Mouse (Mus musculus) forebrain, postnatal 0 days (tissue): ENCODE measurements at regions not wholly inside any gene's neighbourhood (a gene's known extent, or its start where the extent isn't known, plus 50 kb on each side); places are given as distances from the start of the nearest gene placed in this dataset.

Experiments
- ATAC-seq: fragments of 200-750 bp; cut with Nextera tagmentation; 2 replicates; pipeline ENCODE4 v1.8.0; 2017; ENCODE audit warnings: mild to moderate bottlenecking, moderate library complexity
- DNase-seq: peaks from one replicate; pipeline ENCODE4 v3.0.0-alpha.2; 2015
- H3K27ac ChIP-seq: fragments of 300-500 bp; sonication (generic); 2 replicates; pipeline ENCODE4 v1.5.1; 2014; ENCODE audit warnings: low read depth, mild to moderate bottlenecking, antibody characterized with exemption, low read length, moderate library complexity, mixed read lengths
- H3K27me3 ChIP-seq: fragments of 300-500 bp; sonication (generic); 2 replicates; pipeline ENCODE4 v1.6.1; 2014; ENCODE audit warnings: mild to moderate bottlenecking, low read length, mixed read lengths; ENCODE audit not compliant: insufficient read depth
- H3K36me3 ChIP-seq: fragments of 300-500 bp; sonication (generic); 2 replicates; pipeline ENCODE4 v1.6.1; 2014; ENCODE audit warnings: mild to moderate bottlenecking, moderate library complexity; ENCODE audit not compliant: insufficient read depth
- H3K4me1 ChIP-seq: fragments of 300-500 bp; sonication (generic); 2 replicates; pipeline ENCODE4 v1.6.1; 2014; ENCODE audit warnings: antibody characterized with exemption; ENCODE audit not compliant: insufficient read depth
- H3K4me2 ChIP-seq: fragments of 300-500 bp; sonication (generic); 2 replicates; pipeline ENCODE4 v1.6.1; 2014; ENCODE audit warnings: low read depth, mild to moderate bottlenecking, moderate library complexity
- H3K4me3 ChIP-seq: fragments of 300-500 bp; sonication (generic); 2 replicates; pipeline ENCODE4 v1.5.1; 2014; ENCODE audit warnings: low read depth, low read length, mixed read lengths
- H3K9ac ChIP-seq: fragments of 300-500 bp; sonication (generic); 2 replicates; pipeline ENCODE4 v1.6.1; 2014; ENCODE audit warnings: mild to moderate bottlenecking
- H3K9me3 ChIP-seq: fragments of 300-500 bp; sonication (generic); 2 replicates; pipeline ENCODE4 v1.6.1; 2016; ENCODE audit warnings: low read length
- CTCF ChIP-seq: sonication (generic); IDR thresholded peaks from 2 replicates; pipeline ENCODE4 v1.5.1; 2016; ENCODE audit warnings: antibody characterized with exemption, control low read depth, low read depth
- WGBS: fragments of 180-500 bp; shearing (Covaris S2); extraction: QIAGEN DNeasy Blood & Tissue Kit; methylation state at CpG from one replicate; pipeline ENCODE4 v1.1.7; 2014; 5-methylcytosine and 5-hydroxymethylcytosine counted together

DNA sequence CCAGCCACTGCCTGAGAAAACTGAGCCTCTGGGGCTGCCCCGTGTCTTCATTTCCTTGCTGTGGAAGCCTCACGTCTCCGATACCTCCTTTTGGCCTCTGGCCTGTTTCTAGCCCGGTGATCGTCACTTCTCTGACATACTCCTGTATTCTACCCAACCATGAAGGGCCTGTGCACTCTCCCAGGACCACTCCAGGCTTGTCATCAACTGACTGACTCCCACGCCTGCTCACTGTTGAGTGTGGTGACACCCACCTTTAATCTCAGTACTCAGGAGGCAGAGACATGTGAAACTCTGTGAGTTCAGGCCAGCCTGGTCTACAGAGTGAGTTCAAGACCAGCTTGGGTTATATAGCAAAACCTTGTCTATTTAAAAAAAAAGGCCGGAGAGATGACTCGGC is 132.1 kb upstream of the Shb start:
- Histone ChIP-seq H3K9me3 (no peaks in the 10 kb centered on the region), H3K4me2 (no peak overlapping the region), H3K27ac (no peak overlapping the region), H3K4me1 (no peaks in the 10 kb centered on the region), H3K27me3 (no peaks in the 10 kb centered on the region), H3K9ac (no peak overlapping the region), H3K4me3 (no peak overlapping the region), H3K36me3 (no peaks in the 10 kb centered on the region)
- WGBS, result 92% methylated on average over 8 of the region's 8 CpGs
- ATAC-seq (no peak), DNase-seq (no peak)
- TF ChIP-seq CTCF, result no peak

DNA sequence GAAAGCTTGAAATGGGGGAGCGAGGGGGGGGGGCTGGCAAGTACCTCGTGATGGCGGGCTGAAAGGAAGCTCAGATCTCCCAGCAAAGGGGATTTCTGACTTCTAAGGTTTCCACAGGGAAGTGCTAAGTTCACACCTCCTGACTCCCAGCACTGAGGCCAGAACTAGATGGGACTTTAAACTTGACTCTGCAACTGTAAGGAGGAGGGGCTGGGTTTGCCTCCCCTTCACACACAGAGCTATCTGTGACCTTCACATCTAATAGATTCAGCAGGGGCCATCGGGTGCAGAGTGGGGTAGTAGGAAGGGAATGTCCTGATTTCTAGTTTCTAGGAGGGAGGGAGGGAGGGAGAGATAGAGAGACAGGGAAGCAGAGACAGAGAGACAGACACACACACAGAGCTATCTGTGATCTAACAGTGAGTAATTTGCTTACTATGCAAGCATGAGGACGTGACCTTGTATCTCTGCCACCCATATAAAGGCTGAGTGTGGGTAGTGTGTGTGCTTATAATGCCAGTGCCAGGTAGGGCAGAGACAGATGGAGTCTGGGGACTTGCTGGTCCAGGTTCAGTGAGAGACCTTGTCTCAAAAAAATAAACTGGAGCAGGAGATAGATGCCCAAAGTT is 125.2 kb upstream of the Shb start:
- TF ChIP-seq CTCF, result no peak
- ATAC-seq, result no peak
- WGBS, result 52% methylated on average over 5 of the region's 5 CpGs

DNA sequence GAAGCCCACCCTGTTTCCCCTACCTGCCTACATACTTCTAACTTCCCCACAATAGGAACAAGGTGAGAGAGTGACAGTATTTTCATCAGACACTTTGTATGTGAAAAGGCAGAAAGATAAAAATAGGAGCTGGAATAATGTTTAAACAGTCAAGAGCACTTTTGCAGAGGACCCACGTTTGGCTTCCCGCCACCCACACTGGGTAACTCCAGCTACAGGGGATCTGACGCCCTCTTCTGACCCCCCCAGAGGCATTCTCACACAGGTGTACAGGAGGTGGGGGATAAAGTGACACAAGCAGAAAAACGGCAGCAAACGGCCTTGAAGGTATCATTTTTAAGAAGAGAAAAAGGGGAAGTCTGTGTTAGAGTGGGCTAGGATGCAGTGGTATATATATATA is 123.5 kb upstream of the Shb start:
- no peak for TF ChIP-seq CTCF
- Histone ChIP-seq H3K9me3 (no peaks in the 10 kb centered on the region), H3K27me3 (no peaks in the 10 kb centered on the region), H3K27ac (no peak overlapping the region), H3K4me2 (no peak overlapping the region), H3K9ac (no peak overlapping the region), H3K4me1 (peaks cover 15% of the 10 kb centered on the region), H3K4me3 (no peak overlapping the region), H3K36me3 (no peaks in the 10 kb centered on the region)
- WGBS, result 56% methylated on average over 5 of the region's 5 CpGs
- ATAC-seq (no peak), DNase-seq (no peak)

More for the DNA sequence above, 125.2 kb upstream of the Shb start:
- Histone ChIP-seq H3K9ac (no peak overlapping the region), H3K4me1 (peaks cover 15% of the 10 kb centered on the region), H3K27me3 (no peaks in the 10 kb centered on the region), H3K27ac (no peak overlapping the region), H3K9me3 (no peaks in the 10 kb centered on the region), H3K4me2 (no peak overlapping the region), H3K36me3 (no peaks in the 10 kb centered on the region), H3K4me3 (no peak overlapping the region)
- DNase-seq, result no peak

DNA sequence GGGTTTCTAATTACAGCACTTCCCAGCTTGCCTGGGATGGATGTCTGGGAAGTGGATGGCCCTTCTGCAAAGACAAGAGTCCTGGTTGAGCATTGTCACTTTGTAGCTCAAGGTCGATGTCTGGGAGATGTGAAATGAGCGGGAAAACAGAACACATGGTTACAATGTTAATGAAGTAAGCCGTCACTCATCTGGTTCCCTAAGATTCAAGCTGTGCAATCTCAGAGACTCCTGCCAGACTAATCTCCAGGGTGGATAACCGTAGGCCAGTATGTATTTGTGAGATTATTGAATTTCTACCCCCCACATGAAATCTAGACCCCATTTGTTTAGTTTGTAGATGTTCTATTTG is 122.5 kb upstream of the Shb start:
- DNase-seq (no peak), ATAC-seq (peak; percentile 55)
- Histone ChIP-seq H3K9ac (no peak overlapping the region), H3K36me3 (no peaks in the 10 kb centered on the region), H3K4me1 (peaks cover 15% of the 10 kb centered on the region), H3K4me2 (peak overlapping the region; percentile 38), H3K27ac (peak overlapping the region; percentile 24), H3K27me3 (no peaks in the 10 kb centered on the region), H3K4me3 (no peak overlapping the region), H3K9me3 (no peaks in the 10 kb centered on the region)
- 15% methylated on average over 4 of the region's 4 CpGs for WGBS
- TF ChIP-seq CTCF, result no peak

DNA sequence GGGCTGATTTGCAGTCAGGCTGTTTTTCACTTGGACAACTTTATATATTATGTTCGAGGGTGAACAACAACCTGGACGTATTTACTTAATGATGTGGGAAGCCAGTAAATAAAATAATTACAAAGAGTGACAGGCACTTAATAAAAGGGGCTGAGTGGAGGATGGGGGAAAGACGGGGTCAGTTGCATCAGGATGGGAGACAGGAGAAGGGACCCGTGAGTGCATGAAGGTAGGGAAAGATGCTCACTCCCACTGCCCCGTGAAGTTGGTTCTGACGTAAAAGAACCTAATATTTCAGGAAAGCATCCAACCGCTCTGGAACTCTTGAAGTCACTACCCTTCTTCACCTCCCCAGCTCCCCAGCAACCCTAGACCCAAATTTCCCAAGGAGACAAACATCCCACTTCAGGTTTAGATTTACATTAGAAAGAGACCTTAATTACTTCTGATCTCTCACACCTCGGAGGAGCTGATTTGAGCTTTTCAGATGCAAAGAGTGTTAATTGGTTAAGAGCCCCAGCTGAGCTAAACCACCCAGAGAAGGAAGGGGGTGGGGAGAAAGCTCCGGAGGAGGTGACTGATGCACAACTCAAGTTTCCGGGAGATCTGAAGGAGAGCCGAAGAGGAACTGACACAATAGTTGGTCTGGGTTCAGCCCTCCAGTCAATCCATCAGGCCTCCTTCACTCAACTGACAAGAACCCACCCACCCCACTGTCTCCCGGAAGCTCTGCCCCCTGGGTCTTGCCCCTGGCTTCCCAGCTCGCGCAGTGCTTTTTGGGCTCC is 121.9 kb upstream of the Shb start:
- Histone ChIP-seq H3K36me3 (no peaks in the 10 kb centered on the region), H3K4me1 (peaks cover 15% of the 10 kb centered on the region), H3K4me3 (no peak overlapping the region), H3K27me3 (no peaks in the 10 kb centered on the region), H3K9ac (no peak overlapping the region), H3K4me2 (peak overlapping the region; percentile 38), H3K27ac (peak overlapping the region; percentile 24; the same call in 1 of the 2 replicates), H3K9me3 (no peaks in the 10 kb centered on the region)
- WGBS, result 5% methylated on average over 14 of the region's 14 CpGs
- ATAC-seq (peak; percentile 90), DNase-seq (peak; percentile 53)
- no peak for TF ChIP-seq CTCF

DNA sequence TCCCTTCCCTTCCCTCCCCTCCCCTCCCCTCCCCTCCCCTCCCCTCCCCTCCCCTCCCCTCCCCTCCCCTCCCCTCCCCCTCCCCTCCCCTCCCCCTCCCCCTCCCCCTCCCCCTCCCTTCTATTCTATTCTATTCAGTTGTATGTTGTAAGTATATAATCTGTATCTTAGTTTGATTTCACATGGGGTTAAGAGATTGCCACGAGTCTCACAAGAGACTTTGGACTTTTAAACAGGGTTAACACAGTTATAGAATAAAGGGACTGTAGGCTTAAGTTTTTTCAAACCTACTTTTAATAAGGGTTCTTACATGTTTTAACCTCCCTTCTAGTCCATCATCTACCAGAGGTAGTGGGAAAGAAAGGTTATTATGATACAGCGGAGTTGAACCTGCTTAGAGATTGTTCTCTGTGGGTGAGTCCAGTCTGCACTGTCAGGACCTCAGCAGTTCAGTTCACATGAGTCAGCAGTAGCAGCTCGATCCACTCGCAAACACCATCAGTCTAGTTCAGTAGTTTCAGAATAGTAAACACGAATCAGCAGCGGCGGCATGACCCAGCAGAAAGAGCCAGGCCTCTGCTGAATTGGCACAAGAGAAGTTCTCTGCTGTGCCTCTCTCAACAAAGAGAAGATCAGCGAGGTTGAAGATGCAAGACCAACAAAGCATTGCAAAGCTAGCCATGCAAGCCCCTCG is 116.8 kb upstream of the Shb start:
- Histone ChIP-seq H3K27ac (no peak overlapping the region), H3K9me3 (no peaks in the 10 kb centered on the region), H3K4me3 (no peak overlapping the region), H3K9ac (no peak overlapping the region), H3K27me3 (no peaks in the 10 kb centered on the region), H3K36me3 (no peaks in the 10 kb centered on the region), H3K4me1 (peaks cover under 1% of the 10 kb centered on the region; the same call in 1 of the 2 replicates), H3K4me2 (no peak overlapping the region)
- no peak for DNase-seq
- TF ChIP-seq CTCF, result no peak
- WGBS, result 90% methylated on average over 9 of the region's 9 CpGs
- no peak for ATAC-seq

DNA sequence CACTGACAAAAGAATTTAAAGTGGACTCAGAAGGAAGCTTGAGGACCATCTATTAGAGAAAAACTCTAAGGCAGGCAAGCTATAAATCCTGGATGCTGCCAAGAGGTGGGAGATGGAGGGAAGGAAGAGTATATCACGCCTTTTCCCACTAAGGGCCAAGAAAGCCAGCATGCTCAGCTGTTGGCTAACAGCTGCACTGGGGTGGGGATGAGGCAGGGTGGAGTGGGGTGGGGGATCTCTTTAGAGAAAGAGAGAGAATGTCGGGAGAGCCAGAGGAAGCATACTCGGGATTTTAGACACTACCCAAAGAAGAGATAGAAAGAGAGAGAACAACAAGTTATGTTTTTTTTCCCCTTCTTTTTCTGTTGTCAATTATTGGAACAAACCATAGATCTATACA is 115.2 kb upstream of the Shb start:
- no peak overlapping the region for H3K9ac ChIP-seq
- H3K27ac ChIP-seq, result no peak overlapping the region
- no peaks in the 10 kb centered on the region for H3K27me3 ChIP-seq
- DNase-seq (no peak), ATAC-seq (no peak)
- no peak for TF ChIP-seq CTCF
- no peaks in the 10 kb centered on the region for H3K9me3 ChIP-seq
- no peak overlapping the region for H3K4me2 ChIP-seq
- H3K4me1 ChIP-seq, result no peaks in the 10 kb centered on the region
- 80% methylated on average over 3 of the region's 3 CpGs for WGBS
- H3K36me3 ChIP-seq, result no peaks in the 10 kb centered on the region
- H3K4me3 ChIP-seq, result no peak overlapping the region
